Mouse (Mus musculus) cerebellum, adult 2 months (tissue): ENCODE results near the gene Ahcyl2.

Experiments used
- CTCF ChIP-seq: fragments of 200-500 bp; IDR thresholded peaks from 2 replicates; pipeline ENCODE4 v1.5.1; 2011; ENCODE audit warnings: low read depth, mild to moderate bottlenecking, control low read depth, low read length, moderate library complexity, borderline replicate concordance; ENCODE audit not compliant: insufficient read depth
- POLR2A ChIP-seq: fragments of 200-500 bp; IDR thresholded peaks from 2 replicates; pipeline ENCODE4 v1.6.1; 2011; ENCODE audit warnings: low read length, control low read depth, borderline replicate concordance; ENCODE audit not compliant: insufficient read depth

DNA sequence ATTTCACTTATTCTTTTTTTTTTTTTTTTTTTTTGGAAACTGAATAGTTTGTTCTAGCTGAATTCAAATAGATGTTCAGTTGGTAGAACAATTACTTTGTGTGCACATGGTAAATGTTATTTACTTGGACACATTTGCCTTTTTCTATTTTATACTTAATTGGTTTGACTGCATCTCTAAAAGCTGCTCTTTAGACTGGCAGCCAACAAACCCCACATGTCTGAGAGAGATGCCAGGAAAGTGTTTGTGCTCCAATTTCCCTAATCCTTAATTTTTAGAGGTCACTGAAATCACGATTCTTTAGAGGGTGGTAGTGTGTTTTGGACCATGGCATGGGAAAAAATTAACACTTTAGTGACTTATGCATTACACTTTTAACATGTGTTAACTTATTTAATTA lies 44.8 kb downstream of the Ahcyl2 start:
- TF ChIP-seq CTCF (no peak), POLR2A (no peak)
